Mouse (Mus musculus): Measurements from ENCODE around the gene Crtc1. TPM values are rescaled to one million over a fixed set of nuclear protein-coding genes. Genes with fewer than 3 reads are reported as not detected.

Gene Crtc1
- total and polyA plus RNA-seq, 2 experiments from 2014 or later = 39.3 to 54.0 TPM

- TF ChIP-seq CTCF (IDR thresholded peaks at IDR 0.05; ENCODE audit: low read depth) = no peak
- no peak overlapping the region for H3K4me2 ChIP-seq (ENCODE audit: low read depth, low read length)
- no peak overlapping the region for H3K9ac ChIP-seq (replicated peaks; ENCODE audit: low read length)
- no peak overlapping the region for H3K27ac ChIP-seq
- no peak overlapping the region for H3K4me3 ChIP-seq (ENCODE audit: low read length)
- H3K4me1 ChIP-seq (ENCODE audit: insufficient read depth, low read length) = peaks cover 6% of the 10 kb centered on the region
- ATAC-seq (no peak), DNase-seq (ENCODE audit: low spot score) (no peak)
- H3K36me3 ChIP-seq (ENCODE audit: insufficient read depth, low read length) = no peaks in the 10 kb centered on the region
- H3K9me3 ChIP-seq (ENCODE audit: low read length) = no peaks in the 10 kb centered on the region
- 86% methylated on average over 4 of the region's 4 CpGs for WGBS
- H3K27me3 ChIP-seq (ENCODE audit: insufficient read depth, low read length) = no peaks in the 10 kb centered on the region
Observed at GRCm38 (mm10) chr8:70443326-70443725, 3.9 kb upstream of the Crtc1 start.

GRCm38 (mm10) chr8:70441565-70441964 lies 2.2 kb upstream of the Crtc1 start:
- WGBS = 68% methylated on average over 3 of the region's 3 CpGs
- no peak for DNase-seq (ENCODE audit: low spot score)
- Histone ChIP-seq H3K27ac (no peak overlapping the region), H3K4me2 (ENCODE audit: low read depth, low read length) (no peak overlapping the region), H3K9me3 (ENCODE audit: low read length) (no peaks in the 10 kb centered on the region), H3K9ac (replicated peaks; ENCODE audit: low read length) (no peak overlapping the region), H3K4me3 (ENCODE audit: low read length) (no peak overlapping the region), H3K4me1 (ENCODE audit: insufficient read depth, low read length) (peaks cover 12% of the 10 kb centered on the region), H3K36me3 (ENCODE audit: insufficient read depth, low read length) (no peaks in the 10 kb centered on the region), H3K27me3 (ENCODE audit: insufficient read depth, low read length) (no peaks in the 10 kb centered on the region)
- ATAC-seq = no peak
- no peak for TF ChIP-seq CTCF (IDR thresholded peaks at IDR 0.05; ENCODE audit: low read depth)

GRCm38 (mm10) chr8:70440246-70440645 lies 867 bp upstream of the Crtc1 start:
- Histone ChIP-seq H3K9me3 (ENCODE audit: low read length) (no peaks in the 10 kb centered on the region), H3K36me3 (ENCODE audit: insufficient read depth, low read length) (no peaks in the 10 kb centered on the region), H3K4me3 (ENCODE audit: low read length) (peak overlapping the region; percentile 73), H3K4me2 (ENCODE audit: low read depth, low read length) (peak overlapping the region; percentile 69), H3K27ac (no peak overlapping the region), H3K4me1 (ENCODE audit: insufficient read depth, low read length) (peaks cover 12% of the 10 kb centered on the region), H3K27me3 (ENCODE audit: insufficient read depth, low read length) (no peaks in the 10 kb centered on the region), H3K9ac (replicated peaks; ENCODE audit: low read length) (peak overlapping the region; percentile 70; the same call in 1 of the 2 replicates)
- ATAC-seq (no peak), DNase-seq (ENCODE audit: low spot score) (no peak)
- TF ChIP-seq CTCF (IDR thresholded peaks at IDR 0.05; ENCODE audit: low read depth) = peak; percentile 24; the same call in 1 of the 2 replicates
- WGBS = 56% methylated on average over 3 of the region's 3 CpGs

GRCm38 (mm10) chr8:70439848-70440179 lies 435 bp upstream of the Crtc1 start:
- H3K27ac ChIP-seq = peak overlapping the region; percentile 86
- no peak for TF ChIP-seq CTCF (IDR thresholded peaks at IDR 0.05; ENCODE audit: low read depth)
- H3K36me3 ChIP-seq (ENCODE audit: insufficient read depth, low read length) = no peaks in the 10 kb centered on the region
- WGBS = 3% methylated on average over 7 of the region's 7 CpGs
- H3K4me3 ChIP-seq (ENCODE audit: low read length) = peak overlapping the region; percentile 73
- DNase-seq (ENCODE audit: low spot score) = no peak
- peak overlapping the region; percentile 70 for H3K9ac ChIP-seq (replicated peaks; ENCODE audit: low read length)
- peak overlapping the region; percentile 69 for H3K4me2 ChIP-seq (ENCODE audit: low read depth, low read length)
- H3K9me3 ChIP-seq (ENCODE audit: low read length) = no peaks in the 10 kb centered on the region
- peaks cover 12% of the 10 kb centered on the region for H3K4me1 ChIP-seq (ENCODE audit: insufficient read depth, low read length)
- no peaks in the 10 kb centered on the region for H3K27me3 ChIP-seq (ENCODE audit: insufficient read depth, low read length)
- no peak for ATAC-seq

GRCm38 (mm10) chr8:70438423-70438822 lies 956 bp downstream of the Crtc1 start:
- no peak for ATAC-seq
- no peaks in the 10 kb centered on the region for H3K36me3 ChIP-seq (ENCODE audit: insufficient read depth, low read length)

GRCm38 (mm10) chr8:70435156-70435555 lies 4.2 kb downstream of the Crtc1 start:
- no peak overlapping the region for H3K4me3 ChIP-seq (ENCODE audit: low read length)
- no peak for TF ChIP-seq CTCF (IDR thresholded peaks at IDR 0.05; ENCODE audit: low read depth)
- no peak overlapping the region for H3K4me2 ChIP-seq (ENCODE audit: low read depth, low read length)
- ATAC-seq (no peak), DNase-seq (ENCODE audit: low spot score) (no peak)
- no peaks in the 10 kb centered on the region for H3K36me3 ChIP-seq (ENCODE audit: insufficient read depth, low read length)
- no peaks in the 10 kb centered on the region for H3K9me3 ChIP-seq (ENCODE audit: low read length)
- no peak overlapping the region for H3K27ac ChIP-seq
- no peak overlapping the region for H3K9ac ChIP-seq (replicated peaks; ENCODE audit: low read length)
- peaks cover 12% of the 10 kb centered on the region for H3K4me1 ChIP-seq (ENCODE audit: insufficient read depth, low read length)
- WGBS = 77% methylated on average over 5 of the region's 5 CpGs
- H3K27me3 ChIP-seq (ENCODE audit: insufficient read depth, low read length) = no peaks in the 10 kb centered on the region

More at GRCm38 (mm10) chr8:70438423-70438822, 956 bp downstream of the Crtc1 start:
- Histone ChIP-seq H3K9ac (replicated peaks; ENCODE audit: low read length) (peak overlapping the region; percentile 70; the same call in 1 of the 2 replicates), H3K27me3 (ENCODE audit: insufficient read depth, low read length) (no peaks in the 10 kb centered on the region), H3K4me1 (ENCODE audit: insufficient read depth, low read length) (peaks cover 12% of the 10 kb centered on the region), H3K9me3 (ENCODE audit: low read length) (no peaks in the 10 kb centered on the region), H3K27ac (peak overlapping the region; percentile 86; the same call in 1 of the 2 replicates), H3K4me3 (ENCODE audit: low read length) (peak overlapping the region; percentile 73), H3K4me2 (ENCODE audit: low read depth, low read length) (peak overlapping the region; percentile 69)
- no peak for DNase-seq (ENCODE audit: low spot score)
- no peak for TF ChIP-seq CTCF (IDR thresholded peaks at IDR 0.05; ENCODE audit: low read depth)
- 83% methylated on average over 2 of the region's 2 CpGs for WGBS

GRCm38 (mm10) chr8:70432991-70433536 lies 6.3 kb downstream of the Crtc1 start:
- 40% methylated on average over 4 of the region's 4 CpGs for WGBS
- TF ChIP-seq CTCF (IDR thresholded peaks at IDR 0.05; ENCODE audit: low read depth) = no peak

More at GRCm38 (mm10) chr8:70432991-70433536, 6.3 kb downstream of the Crtc1 start:
- no peak for ATAC-seq
- no peak overlapping the region for H3K9ac ChIP-seq (replicated peaks; ENCODE audit: low read length)
- H3K4me2 ChIP-seq (ENCODE audit: low read depth, low read length) = no peak overlapping the region
- 0 out of 2 replicates have a peak, but pooled peaks cover 3% of the 10 kb centered on the region for H3K4me1 ChIP-seq (ENCODE audit: insufficient read depth, low read length)
- no peak for DNase-seq (ENCODE audit: low spot score)
- no peak overlapping the region for H3K4me3 ChIP-seq (ENCODE audit: low read length)
- no peaks in the 10 kb centered on the region for H3K27me3 ChIP-seq (ENCODE audit: insufficient read depth, low read length)
- H3K9me3 ChIP-seq (ENCODE audit: low read length) = no peaks in the 10 kb centered on the region
- no peak overlapping the region for H3K27ac ChIP-seq
- H3K36me3 ChIP-seq (ENCODE audit: insufficient read depth, low read length) = no peaks in the 10 kb centered on the region
